Mouse (Mus musculus) forebrain, embryonic 12.5 days (tissue): ENCODE data around the gene H1fx. TPM values are rescaled to one million over a fixed set of nuclear protein-coding genes. Genes with fewer than 3 reads are reported as not detected.
"Not testable (repeated sequence)": the region's sequence is repeated elsewhere in the genome, so short reads cannot be mapped to it uniquely, and the experiment has no call there.

Source experiments
- ATAC-seq: fragments of 200-750 bp; cut with Nextera tagmentation; 2 replicates; pipeline ENCODE4 v1.8.0; 2017; ENCODE audit warnings: moderate TSS enrichment; ENCODE audit not compliant: low FRiP score
- H3K27ac ChIP-seq: fragments of 300-500 bp; sonication (generic); 2 replicates; pipeline ENCODE4 v1.5.1; 2016; ENCODE audit warnings: mild to moderate bottlenecking
- H3K27me3 ChIP-seq: fragments of 300-500 bp; sonication (generic); 2 replicates; pipeline ENCODE4 v1.6.1; 2016; ENCODE audit warnings: mild to moderate bottlenecking
- H3K36me3 ChIP-seq: fragments of 300-500 bp; sonication (generic); replicated peaks from 2 replicates; pipeline ENCODE4 v1.6.1; 2016; ENCODE audit warnings: mild to moderate bottlenecking
- H3K4me1 ChIP-seq: fragments of 300-500 bp; sonication (generic); 2 replicates; pipeline ENCODE4 v1.6.1; 2016
- H3K4me2 ChIP-seq: fragments of 300-500 bp; sonication (generic); 2 replicates; pipeline ENCODE4 v1.6.1; 2016; ENCODE audit warnings: mild to moderate bottlenecking, moderate library complexity
- H3K4me3 ChIP-seq: fragments of 300-500 bp; sonication (generic); replicated peaks from 2 replicates; pipeline ENCODE4 v1.5.1; 2016; ENCODE audit warnings: mild to moderate bottlenecking
- H3K9ac ChIP-seq: fragments of 300-500 bp; sonication (generic); 2 replicates; pipeline ENCODE4 v1.6.1; 2016; ENCODE audit warnings: mild to moderate bottlenecking
- H3K9me3 ChIP-seq: fragments of 300-500 bp; sonication (generic); 2 replicates; pipeline ENCODE4 v1.6.1; 2016
- WGBS: fragments of 180-500 bp; shearing (Covaris S2); methylation state at CpG from one replicate; pipeline ENCODE4 v1.1.7; 2016; 5-methylcytosine and 5-hydroxymethylcytosine counted together
- microRNA-seq: library from miRNA; unstranded; fragments of <30 nt; microRNA quantifications from one replicate; pipeline ENCODE4, GENCODE M21; 2017
- polyA plus RNA-seq: library from polyadenylated mRNA; unstranded; fragments of >200 nt; fragmentation: Nextera tagmentation; extraction: Ambion mirVana; gene quantifications from 2 replicates; pipeline ENCODE4 v1.2.1, GENCODE M21; 2016

Gene H1fx
- polyA plus RNA-seq, 1 experiment from 2014 or later, result 97.0 TPM

DNA sequence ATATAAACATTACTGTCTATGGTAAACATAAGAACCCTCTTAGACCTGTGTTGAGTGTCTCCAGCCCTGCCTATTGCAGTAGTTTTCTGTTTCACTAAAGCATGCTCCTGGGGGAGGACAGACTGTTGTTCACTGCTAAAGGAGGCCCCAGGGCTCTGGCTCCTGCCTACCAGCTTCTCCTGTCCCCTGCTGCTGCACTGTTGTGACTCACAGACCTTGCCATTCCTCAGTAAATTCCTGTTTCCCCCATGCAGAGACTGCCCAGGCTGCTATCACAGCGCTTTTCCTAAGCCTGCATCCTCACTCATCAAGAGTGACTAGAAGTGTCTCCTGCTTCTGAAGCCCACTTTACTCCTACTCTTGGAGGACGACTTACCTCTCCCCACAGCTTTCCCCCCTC, 11.4 kb downstream of the H1fx start:
- Histone ChIP-seq H3K4me2 (no peak overlapping the region), H3K27me3 (no peaks in the 10 kb centered on the region), H3K9ac (no peak overlapping the region), H3K36me3 (no peaks in the 10 kb centered on the region), H3K27ac (no peak overlapping the region), H3K4me1 (no peaks in the 10 kb centered on the region), H3K9me3 (no peaks in the 10 kb centered on the region), H3K4me3 (no peak overlapping the region)
- ATAC-seq, result no peak
- WGBS, result 30% methylated on average over 2 of the region's 2 CpGs

DNA sequence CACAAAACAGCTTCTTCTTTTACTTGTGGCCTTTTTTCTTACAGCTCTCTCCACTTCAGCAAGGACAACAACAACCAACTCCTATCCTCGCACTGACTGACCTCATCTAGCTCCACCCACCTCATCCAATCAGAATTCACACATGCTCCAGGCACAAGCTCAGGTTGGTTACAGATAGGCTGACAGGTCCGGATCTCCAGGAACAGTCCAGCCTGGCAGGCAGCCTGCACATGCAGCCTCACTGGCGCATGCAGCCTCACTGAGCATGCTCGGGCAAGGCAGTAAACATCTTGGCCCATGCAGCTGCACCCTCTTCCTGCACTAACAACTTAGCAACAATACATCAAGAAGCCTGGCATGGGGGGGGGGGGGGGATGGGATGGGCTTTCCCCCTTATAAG, 19.0 kb downstream of the H1fx start:
- WGBS, result 69% methylated on average over 4 of the region's 4 CpGs
- H3K4me3 ChIP-seq, H3K27me3 ChIP-seq, ATAC-seq, H3K36me3 ChIP-seq, H3K27ac ChIP-seq, H3K9ac ChIP-seq, H3K4me2 ChIP-seq, H3K4me1 ChIP-seq: not testable (repeated sequence)
- peaks cover 13% of the 10 kb centered on the region for H3K9me3 ChIP-seq

DNA sequence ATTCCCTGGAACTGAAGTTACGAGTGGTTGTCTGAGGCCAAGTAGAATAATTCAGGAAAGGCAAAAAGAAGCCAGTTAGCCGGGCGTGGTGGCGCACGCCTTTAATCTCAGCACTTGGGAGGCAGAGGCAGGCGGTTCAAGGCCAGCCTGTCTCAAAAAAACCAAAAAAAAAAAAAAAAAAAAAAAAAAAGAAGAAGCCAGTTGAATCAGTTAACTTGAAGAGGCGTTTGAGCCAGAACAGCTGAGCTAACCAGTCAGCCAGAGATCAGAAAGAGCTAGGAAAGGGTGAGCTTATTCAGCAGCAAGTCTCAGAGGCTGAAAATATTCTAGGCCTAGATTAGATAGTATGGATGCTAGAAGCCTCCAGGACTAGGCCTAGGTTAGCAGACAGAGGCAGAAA, 39.3 kb downstream of the H1fx start:
- 87% methylated on average over 7 of the region's 7 CpGs for WGBS
- Histone ChIP-seq H3K36me3 (no peaks in the 10 kb centered on the region), H3K27ac (no peak overlapping the region), H3K9ac (no peak overlapping the region), H3K4me3 (no peak overlapping the region), H3K4me1 (peaks cover 5% of the 10 kb centered on the region), H3K27me3 (no peaks in the 10 kb centered on the region), H3K9me3 (no peaks in the 10 kb centered on the region), H3K4me2 (no peak overlapping the region)
- ATAC-seq, result no peak

DNA sequence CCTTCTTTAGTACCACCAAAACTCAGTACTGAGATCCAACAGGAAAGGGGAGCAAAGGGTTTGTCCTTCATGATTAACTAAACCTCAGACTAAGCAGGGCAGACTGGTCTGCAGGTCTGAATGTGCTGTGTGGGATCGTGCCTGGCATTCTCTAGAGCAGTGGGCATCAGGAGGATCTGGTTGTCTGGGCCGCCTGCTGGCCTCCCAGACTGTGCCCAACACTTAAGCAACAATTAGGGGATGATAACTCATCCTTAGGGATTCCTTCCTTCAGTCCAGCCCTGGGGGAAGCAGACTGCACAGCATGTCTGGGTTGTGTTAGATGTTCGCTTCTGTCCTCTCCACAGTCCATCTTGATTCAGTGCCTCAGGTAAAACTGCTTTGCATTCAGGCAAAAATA, 42.5 kb downstream of the H1fx start:
- H3K36me3 ChIP-seq, result peaks cover 26% of the 10 kb centered on the region
- H3K9me3 ChIP-seq, result no peaks in the 10 kb centered on the region
- no peak overlapping the region for H3K4me3 ChIP-seq
- H3K9ac ChIP-seq, result no peak overlapping the region
- no peak for ATAC-seq
- H3K27me3 ChIP-seq, result no peaks in the 10 kb centered on the region
- H3K27ac ChIP-seq, result no peak overlapping the region
- H3K4me1 ChIP-seq, result peaks cover 6% of the 10 kb centered on the region
- 88% methylated on average over 3 of the region's 3 CpGs for WGBS
- no peak overlapping the region for H3K4me2 ChIP-seq

DNA sequence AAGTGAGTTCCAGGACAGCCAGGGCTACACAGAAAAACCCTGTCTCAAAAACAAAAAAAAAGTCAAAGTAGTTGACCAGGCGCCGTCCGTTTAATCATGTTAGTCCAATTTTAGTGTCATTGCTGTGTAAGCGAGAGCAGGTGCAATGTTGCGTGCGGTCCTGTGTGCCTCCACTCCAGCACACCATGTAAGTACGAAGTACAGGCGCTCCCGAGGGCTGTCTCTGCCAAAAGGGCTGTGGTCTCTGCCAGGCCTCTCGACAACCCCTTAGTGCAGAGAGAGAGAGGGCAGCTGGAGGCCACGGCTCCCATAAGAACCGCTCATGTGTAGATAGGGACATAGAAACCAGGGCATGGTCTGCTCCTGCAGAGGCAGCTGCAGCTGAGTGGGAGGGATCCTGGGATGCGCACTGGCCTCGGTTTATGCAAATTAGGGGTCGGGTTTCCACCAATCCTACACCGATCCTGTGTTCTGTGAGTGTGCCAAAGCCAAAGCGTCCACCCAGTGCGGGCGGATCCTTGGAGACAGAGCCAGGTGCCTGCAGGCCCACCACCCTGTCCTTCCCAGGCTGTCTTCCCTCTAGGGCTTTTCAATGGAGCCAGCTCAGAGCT, 44.2 kb downstream of the H1fx start:
- peak overlapping the region; percentile 69 for H3K27ac ChIP-seq
- peak; percentile 94 for ATAC-seq
- no peak overlapping the region for H3K4me3 ChIP-seq
- no peaks in the 10 kb centered on the region for H3K9me3 ChIP-seq
- no peaks in the 10 kb centered on the region for H3K27me3 ChIP-seq
- H3K9ac ChIP-seq, result peak overlapping the region; percentile 4; the same call in 1 of the 2 replicates
- peaks cover 40% of the 10 kb centered on the region for H3K36me3 ChIP-seq
- H3K4me2 ChIP-seq, result no peak overlapping the region
- WGBS, result 43% methylated on average over 19 of the region's 19 CpGs
- H3K4me1 ChIP-seq, result peaks cover 6% of the 10 kb centered on the region

DNA sequence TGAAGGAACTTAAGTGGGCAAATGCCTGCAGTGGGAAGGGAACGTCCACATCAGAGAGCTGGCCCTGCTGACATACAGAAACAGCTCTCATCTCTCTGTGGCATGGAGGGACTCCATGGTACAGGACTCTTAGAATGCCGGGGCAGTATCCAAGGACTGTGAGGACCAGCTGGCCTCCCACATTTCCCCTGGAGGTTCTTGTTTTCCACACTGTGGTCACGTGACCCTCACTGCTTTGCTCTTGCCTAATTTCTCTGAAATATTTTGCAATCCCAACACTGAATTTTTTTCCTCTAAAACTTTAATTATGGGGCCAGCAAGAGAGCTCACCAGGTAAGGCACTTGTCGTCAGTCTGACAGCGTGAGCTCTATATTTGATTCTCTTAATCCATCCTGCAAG, 46.4 kb downstream of the H1fx start:
- 91% methylated on average over 5 of the region's 5 CpGs for WGBS
- H3K9me3 ChIP-seq, result no peaks in the 10 kb centered on the region
- no peak overlapping the region for H3K4me2 ChIP-seq
- H3K27me3 ChIP-seq, result no peaks in the 10 kb centered on the region
- H3K4me3 ChIP-seq, result no peak overlapping the region
- peaks cover 56% of the 10 kb centered on the region for H3K36me3 ChIP-seq
- H3K27ac ChIP-seq, result no peak overlapping the region
- ATAC-seq, result no peak
- H3K9ac ChIP-seq, result no peak overlapping the region
- peaks cover 6% of the 10 kb centered on the region for H3K4me1 ChIP-seq

Small RNAs within 50 kb of the gene (microRNA-seq; reads per million reads assigned to microRNA genes)
- gene Gm47286, result 6.1 reads per million, percentile 21 among the genes with 10 or more reads in this experiment

Other genes with a start within 250 kb of the H1fx start
- gene Gp9, start 203.6 kb downstream of the H1fx start, polyA plus RNA-seq, result 0.88 and 1.00 TPM in 2 replicates
- gene Rab43, start 169.5 kb downstream of the H1fx start, polyA plus RNA-seq, result 7.7 and 9.2 TPM in 2 replicates
- 3.2 and 3.3 TPM in 2 replicates for gene Gm45140, start 145.8 kb downstream of the H1fx start, polyA plus RNA-seq
- 68.1 and 71.2 TPM in 2 replicates for gene Isy1, start 142.8 kb downstream of the H1fx start, polyA plus RNA-seq
- gene Cnbp, start 130.5 kb downstream of the H1fx start, polyA plus RNA-seq, result 1,030 and 1,055 TPM in 2 replicates
- 142 and 153 TPM in 2 replicates for gene Copg1, start 93.8 kb downstream of the H1fx start, polyA plus RNA-seq
- 52.5 and 53.3 TPM in 2 replicates for gene Hmces, start 67.7 kb downstream of the H1fx start, polyA plus RNA-seq
- gene Rab7, start 63.6 kb upstream of the H1fx start, polyA plus RNA-seq, result 206 and 217 TPM in 2 replicates
- 238 and 258 TPM in 2 replicates for gene Rpn1, start 102.8 kb upstream of the H1fx start, polyA plus RNA-seq
- 9.4 and 14.6 TPM in 2 replicates for gene Gata2, start 212.3 kb upstream of the H1fx start, polyA plus RNA-seq
- not detected in 2 replicates for gene Dnajb8, start 240.6 kb upstream of the H1fx start, polyA plus RNA-seq